Mouse (Mus musculus) embryonic facial prominence, embryonic 14.5 days (tissue): Measurements from ENCODE around the gene Dcakd. TPM values are rescaled to one million over a fixed set of nuclear protein-coding genes. Genes with fewer than 3 reads are reported as not detected.

ENCODE experiments used
- ATAC-seq: fragments of 200-750 bp; cut with Nextera tagmentation; 2 replicates; pipeline ENCODE4 v1.8.0; 2017; ENCODE audit warnings: low read depth, moderate number of reproducible peaks, moderate TSS enrichment
- DNase-seq: peaks from one replicate; pipeline ENCODE4 v3.0.0-alpha.2; 2015; ENCODE audit warnings: low spot score
- H3K27ac ChIP-seq: fragments of 300-500 bp; sonication (generic); replicated peaks from 2 replicates; pipeline ENCODE4 v1.5.1; 2014; ENCODE audit warnings: low read depth, mild to moderate bottlenecking, low read length, moderate library complexity
- H3K27me3 ChIP-seq: fragments of 300-500 bp; sonication (generic); replicated peaks from 2 replicates; pipeline ENCODE4 v1.6.1; 2014; ENCODE audit warnings: low read length; ENCODE audit not compliant: control insufficient read depth, insufficient read depth
- H3K36me3 ChIP-seq: fragments of 300-500 bp; sonication (generic); 2 replicates; pipeline ENCODE4 v1.6.1; 2014; ENCODE audit warnings: low read length, mixed read lengths; ENCODE audit not compliant: control insufficient read depth, insufficient read depth
- H3K4me1 ChIP-seq: fragments of 300-500 bp; sonication (generic); 2 replicates; pipeline ENCODE4 v1.6.1; 2014; ENCODE audit warnings: antibody characterized with exemption, low read length; ENCODE audit not compliant: control insufficient read depth, insufficient read depth
- H3K4me2 ChIP-seq: fragments of 300-500 bp; sonication (generic); 2 replicates; pipeline ENCODE4 v1.6.1; 2014; ENCODE audit warnings: low read depth, mild to moderate bottlenecking, low read length, moderate library complexity, mixed read lengths
- H3K4me3 ChIP-seq: fragments of 300-500 bp; sonication (generic); 2 replicates; pipeline ENCODE4 v1.5.1; 2014; ENCODE audit warnings: low read depth, mild to moderate bottlenecking, low read length
- H3K9ac ChIP-seq: fragments of 300-500 bp; sonication (generic); 2 replicates; pipeline ENCODE4 v1.6.1; 2014; ENCODE audit warnings: low read depth, mild to moderate bottlenecking, low read length, moderate library complexity, mixed read lengths
- H3K9me3 ChIP-seq: fragments of 300-500 bp; sonication (generic); 2 replicates; pipeline ENCODE4 v1.6.1; 2016; ENCODE audit warnings: low read length; ENCODE audit not compliant: control insufficient read depth
- WGBS: fragments of 180-500 bp; shearing (Covaris S2); extraction: QIAGEN DNeasy Blood & Tissue Kit; methylation state at CpG from one replicate; pipeline ENCODE4 v1.1.7; 2014; 5-methylcytosine and 5-hydroxymethylcytosine counted together
- polyA plus RNA-seq: library from polyadenylated mRNA; unstranded; fragments of >200 nt; fragmentation: Nextera tagmentation; extraction: Ambion mirVana; gene quantifications from 2 replicates; pipeline ENCODE4 v1.2.1, GENCODE M21; 2014

The Dcakd gene
- polyA plus RNA-seq, 1 experiment from 2014 or later: 138 TPM

DNA sequence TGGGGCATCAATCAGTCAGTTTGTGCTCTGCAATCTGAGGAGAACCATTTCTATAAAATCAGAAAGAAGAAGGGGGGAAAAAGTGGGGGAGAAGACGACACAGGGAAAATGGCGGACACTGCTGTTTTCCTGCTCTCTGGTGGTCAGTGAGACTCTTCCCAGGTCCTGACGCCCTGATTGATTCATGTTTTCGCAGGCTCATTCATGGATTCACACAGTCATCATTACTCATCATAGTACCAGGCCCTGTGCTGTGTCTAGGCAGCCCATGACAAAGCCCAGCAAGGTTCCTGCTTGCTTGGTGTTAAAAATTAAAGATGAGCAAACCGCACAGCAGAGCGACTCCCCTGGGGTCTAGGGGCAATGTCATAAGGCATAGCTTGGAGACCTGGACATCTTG, 69.7 kb downstream of the Dcakd start:
- 83% methylated on average over 6 of the region's 6 CpGs for WGBS
- peaks cover 4% of the 10 kb centered on the region; the same call in 1 of the 2 replicates for H3K27me3 ChIP-seq
- peaks cover 11% of the 10 kb centered on the region for H3K4me1 ChIP-seq
- no peak overlapping the region for H3K4me3 ChIP-seq
- no peaks in the 10 kb centered on the region for H3K9me3 ChIP-seq
- no peak overlapping the region for H3K9ac ChIP-seq
- H3K36me3 ChIP-seq: no peaks in the 10 kb centered on the region
- H3K27ac ChIP-seq: no peak overlapping the region
- H3K4me2 ChIP-seq: no peak overlapping the region
- DNase-seq: no peak
- no peak for ATAC-seq

DNA sequence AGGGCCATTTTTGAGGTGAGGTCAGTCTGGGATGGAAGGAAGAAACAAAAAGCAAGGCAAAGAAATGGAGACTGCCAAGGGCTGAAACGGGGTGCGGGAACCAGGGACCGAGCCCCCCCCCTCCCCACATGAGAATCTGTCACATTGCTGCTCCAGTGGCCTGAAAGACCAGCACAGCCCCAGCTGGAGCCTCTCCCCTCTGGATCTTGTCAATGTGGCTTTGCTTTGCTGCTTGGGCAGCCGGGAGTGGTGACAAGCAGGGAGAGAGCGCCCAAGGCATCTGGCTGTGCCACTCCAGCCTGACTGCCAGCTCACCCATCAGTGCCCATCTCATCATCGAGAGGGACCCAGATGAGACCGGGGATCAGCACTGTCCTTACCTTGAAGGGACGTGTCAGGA, 70.4 kb downstream of the Dcakd start:
- whole genome bisulfite sequencing: 80% methylated on average over 8 of the region's 8 CpGs
- no peaks in the 10 kb centered on the region for H3K36me3 ChIP-seq
- H3K9ac ChIP-seq: no peak overlapping the region
- no peak for DNase-seq
- no peak overlapping the region for H3K4me3 ChIP-seq
- H3K9me3 ChIP-seq: no peaks in the 10 kb centered on the region
- ATAC-seq: no peak
- peak overlapping the region; percentile 2; the same call in 1 of the 2 replicates for H3K27ac ChIP-seq
- H3K4me2 ChIP-seq: no peak overlapping the region
- peaks cover 4% of the 10 kb centered on the region for H3K27me3 ChIP-seq
- H3K4me1 ChIP-seq: 0 out of 2 replicates have a peak, but pooled peaks cover 4% of the 10 kb centered on the region

DNA sequence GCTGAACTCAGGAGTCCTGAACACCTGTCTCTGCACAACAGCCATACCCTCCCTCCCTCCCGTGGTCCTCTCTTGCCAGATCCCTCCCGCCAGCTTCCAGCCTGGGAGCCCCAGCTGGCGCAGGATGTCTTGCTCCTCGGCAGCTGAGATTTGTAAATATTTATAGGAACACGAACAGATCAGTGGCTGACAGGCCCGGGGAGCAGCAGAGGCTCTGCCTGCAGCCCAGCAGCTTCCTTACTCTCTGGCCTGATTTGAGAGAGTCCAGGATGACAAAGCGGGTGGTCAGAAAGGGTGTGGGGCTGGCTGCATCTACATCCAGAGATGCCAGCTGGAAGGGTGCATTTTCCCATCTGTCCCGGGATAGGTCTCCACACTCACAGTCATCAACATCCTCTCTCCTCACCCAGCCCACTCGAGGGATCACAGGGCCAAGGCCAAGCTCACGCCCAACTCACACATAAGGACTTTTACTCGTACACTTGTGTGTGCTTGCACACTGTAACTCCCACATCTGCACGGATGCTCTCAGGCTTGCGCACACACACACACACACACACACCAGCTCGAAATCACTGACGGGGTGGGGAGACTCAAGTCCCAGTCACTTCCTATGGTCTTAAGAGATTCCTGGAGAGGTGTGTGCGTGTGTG, 71.0 kb downstream of the Dcakd start:
- DNase-seq: peak; percentile 81
- Histone ChIP-seq H3K9me3 (no peaks in the 10 kb centered on the region), H3K27me3 (peaks cover 4% of the 10 kb centered on the region), H3K27ac (peak overlapping the region; percentile 2; the same call in 1 of the 2 replicates), H3K4me3 (no peak overlapping the region), H3K9ac (no peak overlapping the region), H3K36me3 (no peaks in the 10 kb centered on the region), H3K4me1 (0 out of 2 replicates have a peak, but pooled peaks cover 4% of the 10 kb centered on the region), H3K4me2 (no peak overlapping the region)
- 47% methylated on average over 15 of the region's 16 CpGs for whole genome bisulfite sequencing
- peak; percentile 71; the same call in 1 of the 2 replicates for ATAC-seq

DNA sequence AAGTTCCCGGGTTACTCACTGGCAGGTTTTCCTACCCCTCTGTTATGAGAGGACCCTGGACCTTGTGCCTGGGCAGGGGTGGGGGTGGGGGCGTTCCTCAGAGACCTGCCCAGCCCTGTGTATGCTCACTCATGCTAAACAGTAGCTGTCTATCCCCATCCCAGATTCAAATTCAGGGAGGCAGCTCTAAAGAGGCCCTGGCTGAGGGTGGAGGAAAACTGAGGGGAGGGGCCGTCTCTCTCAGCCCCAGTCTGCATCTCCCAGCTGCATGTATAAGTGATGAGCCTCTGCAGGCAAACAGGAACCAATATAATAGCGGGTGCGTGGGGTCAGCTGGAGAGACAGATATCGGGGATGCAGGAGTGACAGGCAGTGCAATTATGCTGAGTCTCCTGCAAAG, 75.2 kb downstream of the Dcakd start:
- ATAC-seq: no peak
- Histone ChIP-seq H3K27ac (no peak overlapping the region), H3K9me3 (no peaks in the 10 kb centered on the region), H3K36me3 (no peaks in the 10 kb centered on the region), H3K4me2 (no peak overlapping the region), H3K27me3 (peaks cover 37% of the 10 kb centered on the region), H3K4me1 (peaks cover 8% of the 10 kb centered on the region; the same call in 1 of the 2 replicates), H3K9ac (no peak overlapping the region), H3K4me3 (no peak overlapping the region)
- no peak for DNase-seq
- WGBS: 23% methylated on average over 6 of the region's 6 CpGs

GRCm38 (mm10) chr11:102948043-102948961, 79.8 kb downstream of the Dcakd start:
- no peaks in the 10 kb centered on the region for H3K9me3 ChIP-seq
- peaks cover 21% of the 10 kb centered on the region for H3K4me1 ChIP-seq
- H3K4me2 ChIP-seq: peak overlapping the region; percentile 88
- peak overlapping the region; percentile 47 for H3K4me3 ChIP-seq
- H3K9ac ChIP-seq: peak overlapping the region; percentile 64
- peaks cover 79% of the 10 kb centered on the region for H3K27me3 ChIP-seq
- DNase-seq: peak; percentile 70
- no peaks in the 10 kb centered on the region for H3K36me3 ChIP-seq
- peak; percentile 35; the same call in 1 of the 2 replicates for ATAC-seq
- no peak overlapping the region for H3K27ac ChIP-seq
- 3% methylated on average over 25 of the region's 51 CpGs for WGBS

DNA sequence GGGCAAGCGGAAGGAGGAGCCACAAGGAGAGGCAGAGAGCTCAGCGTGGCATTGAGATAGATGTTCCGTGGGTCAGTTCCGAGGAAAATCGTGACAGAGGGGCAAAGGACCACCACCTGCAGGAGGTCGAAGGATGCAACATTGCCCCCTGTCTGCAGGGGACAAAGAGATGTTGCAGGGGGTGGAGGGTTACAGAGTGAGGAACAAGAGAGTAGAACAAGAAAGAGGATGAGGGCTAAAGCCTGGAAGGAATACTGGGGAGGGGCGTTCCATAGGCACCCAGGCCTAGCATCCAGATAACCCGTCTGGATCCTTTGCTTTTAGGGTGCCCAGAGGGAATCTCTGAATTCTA, 81.2 kb downstream of the Dcakd start:
- Histone ChIP-seq H3K27ac (no peak overlapping the region), H3K4me1 (peaks cover 21% of the 10 kb centered on the region), H3K36me3 (no peaks in the 10 kb centered on the region), H3K9ac (no peak overlapping the region), H3K4me3 (peak overlapping the region; percentile 43), H3K4me2 (peak overlapping the region; percentile 67), H3K27me3 (peaks cover 89% of the 10 kb centered on the region), H3K9me3 (no peaks in the 10 kb centered on the region)
- DNase-seq (no peak), ATAC-seq (no peak)
- WGBS: 6% methylated on average over 8 of the region's 8 CpGs

DNA sequence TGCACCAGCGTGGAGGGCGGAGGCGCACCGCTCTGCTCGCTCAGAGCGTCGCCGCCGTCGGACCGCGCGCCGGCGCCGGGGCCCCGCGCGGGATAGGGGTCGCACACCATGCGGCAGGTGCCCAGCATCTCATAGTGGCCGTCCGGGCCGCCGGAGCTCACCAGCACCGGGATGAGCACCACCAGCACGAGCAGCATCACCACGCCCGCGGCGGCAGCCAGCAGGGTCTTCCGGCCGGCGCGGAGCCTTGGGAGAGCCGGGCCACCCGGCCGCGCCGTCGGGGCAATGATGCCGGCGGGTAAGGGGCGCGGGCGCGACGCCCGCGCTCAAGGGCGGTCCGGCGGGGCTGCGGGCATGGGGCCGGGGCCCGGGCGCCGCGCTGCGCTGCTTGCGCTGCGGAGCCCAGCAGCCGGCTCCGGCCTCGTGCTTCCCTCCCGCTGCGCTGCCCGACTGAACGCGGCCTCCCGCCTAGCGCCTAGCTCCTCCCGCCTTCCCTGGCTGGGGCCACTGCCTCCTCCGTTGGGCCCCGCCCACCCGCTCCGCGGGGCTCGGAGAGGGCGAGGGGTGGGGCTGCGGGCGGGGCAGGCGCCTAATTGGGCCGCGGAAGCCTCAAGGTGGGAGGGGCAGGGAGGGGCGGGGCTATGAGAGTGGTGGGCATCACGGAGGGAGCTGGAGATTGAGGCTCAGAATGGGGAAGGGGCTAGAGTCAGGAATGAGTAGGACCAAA, 81.7 kb downstream of the Dcakd start, which contains the start of gene C1ql1:
Gene C1ql1, minus strand, starts transcription at position 424 of the 727 bp plus-strand sequence.
- H3K4me1 ChIP-seq: peaks cover 21% of the 10 kb centered on the region
- peak within 1 kb of the TSS; percentile 51 for H3K9ac ChIP-seq
- peak within 1 kb of the TSS; percentile 43 for H3K4me3 ChIP-seq
- H3K27me3 ChIP-seq: peaks cover 86% of the 10 kb centered on the region
- H3K27ac ChIP-seq: no peak within 1 kb of the TSS
- 1% methylated on average over 28 of the region's 87 CpGs for WGBS
- no peaks in the 10 kb centered on the region for H3K36me3 ChIP-seq
- peak within 1 kb of the TSS; percentile 67 for H3K4me2 ChIP-seq
- ATAC-seq (peak; percentile 91), DNase-seq (peak; percentile 95)
- no peaks in the 10 kb centered on the region for H3K9me3 ChIP-seq
